Mouse (Mus musculus): Measurements from ENCODE around the gene Uqcc1. TPM values are rescaled to one million over a fixed set of nuclear protein-coding genes. Genes with fewer than 3 reads are reported as not detected.

Gene Uqcc1
- polyA plus RNA-seq, 1 experiment from 2014 or later: 55.7 TPM

DNA sequence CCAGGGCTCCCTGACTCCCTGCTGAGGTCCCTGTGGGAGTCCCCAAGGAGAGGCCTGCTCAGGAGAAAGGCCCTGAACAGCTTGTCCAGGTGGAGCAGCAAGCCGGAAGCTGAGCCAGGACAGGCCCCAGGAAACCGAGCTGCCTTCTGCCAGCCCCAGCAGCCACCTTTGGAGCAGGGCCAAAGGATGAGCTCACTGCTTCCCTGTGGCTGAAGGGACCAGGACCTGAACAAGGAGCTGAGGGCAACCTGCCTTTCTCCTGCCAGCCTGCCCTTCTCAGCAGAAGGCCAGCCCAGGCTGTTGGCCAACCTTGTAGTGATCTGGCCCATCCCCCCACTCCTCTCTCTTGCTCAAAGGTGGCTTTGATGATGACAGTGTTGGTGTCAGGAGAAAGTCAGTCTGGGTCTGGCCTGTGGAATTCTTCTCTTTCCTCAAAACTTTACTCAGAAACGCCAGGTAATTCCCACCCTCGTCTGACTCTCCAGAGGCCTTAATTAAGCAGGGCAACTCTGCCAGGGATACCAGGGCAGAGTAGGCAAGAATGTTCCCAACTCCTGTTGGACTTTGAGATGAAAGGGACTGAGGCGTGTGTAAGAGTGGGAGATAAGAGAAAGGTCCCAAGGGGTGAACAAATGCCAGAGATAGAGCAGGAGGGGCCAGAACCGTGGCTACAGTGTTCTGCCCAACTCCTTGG lies 124.7 kb downstream of the Uqcc1 start:
- no peak overlapping the region for H3K27ac ChIP-seq
- no peaks in the 10 kb centered on the region for H3K4me1 ChIP-seq (replicated peaks)
- H3K4me2 ChIP-seq (replicated peaks): no peak overlapping the region
- H3K9ac ChIP-seq (replicated peaks): no peak overlapping the region; the same call in 1 of the 2 replicates
- H3K36me3 ChIP-seq: peaks cover 38% of the 10 kb centered on the region
- no peak overlapping the region for H3K4me3 ChIP-seq (replicated peaks)
- H3K27me3 ChIP-seq: no peaks in the 10 kb centered on the region
- 70% methylated on average over 6 of the region's 6 CpGs for WGBS
- no peak for ATAC-seq
- no peaks in the 10 kb centered on the region for H3K9me3 ChIP-seq

DNA sequence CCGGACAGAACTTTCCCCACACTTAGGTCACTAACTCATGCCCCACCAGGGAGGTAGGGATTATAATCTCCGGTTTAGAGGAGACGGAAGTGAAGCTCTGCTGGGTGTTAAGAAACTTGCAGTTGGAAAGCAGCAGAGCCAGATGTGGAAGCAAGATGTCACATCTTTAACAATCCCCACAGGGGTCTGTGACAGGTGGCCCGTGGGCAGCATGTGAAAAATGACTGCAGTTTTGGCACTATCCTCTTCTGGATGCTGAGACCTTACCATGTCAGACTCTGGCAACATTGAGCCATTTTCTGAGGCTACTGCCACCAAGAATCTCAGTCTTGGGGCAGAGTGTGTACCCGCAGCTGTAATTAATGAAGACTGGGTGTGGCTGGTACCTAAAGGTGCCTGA lies 126.1 kb downstream of the Uqcc1 start:
- H3K9ac ChIP-seq (replicated peaks): no peak overlapping the region
- no peak overlapping the region for H3K27ac ChIP-seq
- no peaks in the 10 kb centered on the region for H3K9me3 ChIP-seq
- H3K4me3 ChIP-seq (replicated peaks): no peak overlapping the region
- H3K36me3 ChIP-seq: peaks cover 45% of the 10 kb centered on the region
- no peaks in the 10 kb centered on the region for H3K4me1 ChIP-seq (replicated peaks)
- H3K4me2 ChIP-seq (replicated peaks): no peak overlapping the region
- WGBS: 76% methylated on average over 5 of the region's 5 CpGs
- H3K27me3 ChIP-seq: no peaks in the 10 kb centered on the region
- ATAC-seq: no peak

GRCm38 (mm10) chr2:155802761-155803160 lies 127.3 kb downstream of the Uqcc1 start:
- H3K9ac ChIP-seq (replicated peaks): no peak overlapping the region
- no peak overlapping the region for H3K4me2 ChIP-seq (replicated peaks)
- no peak overlapping the region for H3K27ac ChIP-seq
- no peaks in the 10 kb centered on the region for H3K4me1 ChIP-seq (replicated peaks)
- H3K4me3 ChIP-seq (replicated peaks): no peak overlapping the region
- no peaks in the 10 kb centered on the region for H3K27me3 ChIP-seq
- H3K36me3 ChIP-seq: peaks cover 55% of the 10 kb centered on the region
- 58% methylated on average over 3 of the region's 3 CpGs for WGBS
- no peaks in the 10 kb centered on the region for H3K9me3 ChIP-seq
- ATAC-seq: no peak

DNA sequence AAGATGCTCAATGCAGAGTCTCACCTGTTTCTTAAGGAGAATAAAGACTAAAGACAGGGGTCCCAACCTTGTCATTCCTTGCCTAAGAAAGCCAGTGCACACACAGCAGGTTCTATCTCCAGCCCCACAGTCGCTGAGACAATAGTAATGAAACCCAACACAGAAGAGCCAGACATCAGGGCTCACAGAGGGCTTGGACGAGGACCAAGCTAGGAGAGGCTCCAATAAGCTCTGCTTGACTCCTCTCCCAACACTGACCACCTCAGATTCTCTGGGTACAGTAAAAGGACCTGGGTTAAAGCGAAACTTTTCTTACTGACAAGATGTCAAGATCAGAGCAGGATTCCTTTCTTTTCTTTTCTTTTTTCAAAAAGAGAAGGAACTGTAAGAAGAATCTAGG lies 131.5 kb downstream of the Uqcc1 start:
- H3K9ac ChIP-seq (replicated peaks): no peak overlapping the region
- no peaks in the 10 kb centered on the region for H3K27me3 ChIP-seq
- no peak overlapping the region for H3K4me3 ChIP-seq (replicated peaks)
- no peaks in the 10 kb centered on the region for H3K9me3 ChIP-seq
- ATAC-seq: no peak
- peaks cover 67% of the 10 kb centered on the region for H3K36me3 ChIP-seq
- H3K4me2 ChIP-seq (replicated peaks): no peak overlapping the region
- 62% methylated on average over 3 of the region's 3 CpGs for WGBS
- H3K27ac ChIP-seq: no peak overlapping the region
- H3K4me1 ChIP-seq (replicated peaks): no peaks in the 10 kb centered on the region

Other genes with a start within 250 kb of the Uqcc1 start
- 157 and 169 TPM in 2 replicates for gene Trpc4ap, start 237.9 kb downstream of the Uqcc1 start, polyA plus RNA-seq (2015; fragmentation: Nextera tagmentation; extraction: Ambion mirVana)
- gene Edem2, start 200.8 kb downstream of the Uqcc1 start, polyA plus RNA-seq (2015; fragmentation: Nextera tagmentation; extraction: Ambion mirVana): 44.5 and 46.1 TPM in 2 replicates
- not detected in 2 replicates for gene Gm17581, start 194.4 kb downstream of the Uqcc1 start, polyA plus RNA-seq (2015; fragmentation: Nextera tagmentation; extraction: Ambion mirVana)
- 2.4 and 2.5 TPM in 2 replicates for gene Procr, start 179.2 kb downstream of the Uqcc1 start, polyA plus RNA-seq (2015; fragmentation: Nextera tagmentation; extraction: Ambion mirVana)
- gene Mmp24, start 155.0 kb downstream of the Uqcc1 start, polyA plus RNA-seq (2015; fragmentation: Nextera tagmentation; extraction: Ambion mirVana): 9.1 and 9.4 TPM in 2 replicates
- gene BC029722, start 110.9 kb downstream of the Uqcc1 start, polyA plus RNA-seq (2015; fragmentation: Nextera tagmentation; extraction: Ambion mirVana): 24.3 and 25.2 TPM in 2 replicates
- 157 and 161 TPM in 2 replicates for gene Eif6, start 103.4 kb downstream of the Uqcc1 start, polyA plus RNA-seq (2015; fragmentation: Nextera tagmentation; extraction: Ambion mirVana)
- gene Fam83c, start 95.5 kb downstream of the Uqcc1 start, polyA plus RNA-seq (2015; fragmentation: Nextera tagmentation; extraction: Ambion mirVana): 0.58 and 0.66 TPM in 2 replicates
- not detected in 2 replicates for gene Gm15557, start 10.4 kb upstream of the Uqcc1 start, polyA plus RNA-seq (2015; fragmentation: Nextera tagmentation; extraction: Ambion mirVana)
- 0.71 and 1.1 TPM in 2 replicates for gene Gdf5, start 15.1 kb upstream of the Uqcc1 start, polyA plus RNA-seq (2015; fragmentation: Nextera tagmentation; extraction: Ambion mirVana)
- 17.3 and 21.2 TPM in 2 replicates for gene Cep250, start 26.1 kb upstream of the Uqcc1 start, polyA plus RNA-seq (2015; fragmentation: Nextera tagmentation; extraction: Ambion mirVana)
- gene 6430550D23Rik, start 77.7 kb upstream of the Uqcc1 start, polyA plus RNA-seq (2015; fragmentation: Nextera tagmentation; extraction: Ambion mirVana): 1.4 and 1.9 TPM in 2 replicates
- gene Ergic3, start 77.7 kb upstream of the Uqcc1 start, polyA plus RNA-seq (2015; fragmentation: Nextera tagmentation; extraction: Ambion mirVana): 336 and 349 TPM in 2 replicates
- not detected in 2 replicates for gene Fer1l4, start 122.6 kb upstream of the Uqcc1 start, polyA plus RNA-seq (2015; fragmentation: Nextera tagmentation; extraction: Ambion mirVana)
- gene Spag4, start 134.9 kb upstream of the Uqcc1 start, polyA plus RNA-seq (2015; fragmentation: Nextera tagmentation; extraction: Ambion mirVana): 6.0 TPM in 2 replicates
- gene Cpne1, start 181.7 kb upstream of the Uqcc1 start, polyA plus RNA-seq (2015; fragmentation: Nextera tagmentation; extraction: Ambion mirVana): 34.2 and 36.4 TPM in 2 replicates
- gene Rbm12, start 181.7 kb upstream of the Uqcc1 start, polyA plus RNA-seq (2015; fragmentation: Nextera tagmentation; extraction: Ambion mirVana): 33.3 and 33.9 TPM in 2 replicates
- gene Gm28036, start 196.8 kb upstream of the Uqcc1 start, polyA plus RNA-seq (2015; fragmentation: Nextera tagmentation; extraction: Ambion mirVana): 23.0 and 28.4 TPM in 2 replicates
- gene Romo1, start 213.7 kb upstream of the Uqcc1 start, polyA plus RNA-seq (2015; fragmentation: Nextera tagmentation; extraction: Ambion mirVana): 434 and 435 TPM in 2 replicates
- 29.5 and 29.8 TPM in 2 replicates for gene Nfs1, start 213.9 kb upstream of the Uqcc1 start, polyA plus RNA-seq (2015; fragmentation: Nextera tagmentation; extraction: Ambion mirVana)
- gene Rbm39, start 249.9 kb upstream of the Uqcc1 start, polyA plus RNA-seq (2015; fragmentation: Nextera tagmentation; extraction: Ambion mirVana): 611 and 631 TPM in 2 replicates

Measured in midbrain, embryonic 13.5 days (tissue).